Mouse (Mus musculus): Measurements from ENCODE around the gene Prss30.
A peak's percentile ranks its signal among the peaks of the same experiment; 100 is the strongest.
"Not testable (repeated sequence)": the region's sequence is repeated elsewhere in the genome, so short reads cannot be mapped to it uniquely, and the experiment has no call there.

The Prss30 gene

GRCm38 (mm10) chr17:23984989-23985388, 4.6 kb upstream of the Prss30 start:
- no peak for DNase-seq (ENCODE audit: low spot score)

DNA sequence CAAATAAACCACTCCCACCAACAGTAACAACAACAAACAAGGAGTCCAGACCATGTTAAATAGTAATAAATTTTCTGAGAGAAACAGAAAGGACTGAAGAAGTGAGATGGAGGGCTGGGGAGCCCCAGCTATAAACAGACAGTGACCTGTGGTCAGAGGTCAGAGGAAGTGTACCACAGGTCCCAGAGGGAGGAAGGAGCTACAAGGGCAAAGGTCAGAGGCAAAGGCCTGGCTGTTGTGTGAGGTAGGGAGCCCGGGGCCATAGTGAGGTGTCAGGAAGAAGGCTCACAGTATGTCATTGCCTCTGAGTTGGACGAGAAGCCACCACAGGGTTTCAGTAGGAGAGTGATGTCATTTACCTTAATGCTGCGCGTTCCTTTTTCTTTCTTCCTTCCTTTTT, 2.5 kb upstream of the Prss30 start:
- peak; percentile 31 for DNase-seq (ENCODE audit: low spot score)

DNA sequence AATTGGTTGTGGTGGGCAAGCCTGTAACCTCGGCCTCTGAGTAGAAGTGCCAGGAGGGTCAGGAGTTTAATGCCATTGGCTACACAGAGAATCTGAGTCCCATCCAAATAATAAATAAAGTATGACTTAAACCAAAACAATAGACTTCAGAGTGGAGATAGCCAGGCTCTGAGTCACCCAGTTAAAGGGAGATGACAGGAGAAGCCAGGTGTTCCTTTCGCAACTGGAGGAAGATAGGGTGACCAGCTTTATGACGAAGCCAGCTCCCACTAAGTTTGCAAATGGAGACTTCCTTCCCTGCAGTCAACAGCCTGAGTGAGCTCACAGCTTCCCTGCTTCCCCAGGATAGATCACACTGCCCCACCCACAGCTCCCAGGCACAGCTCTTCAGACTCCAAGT, 895 bp downstream of the Prss30 start:
- no peak for DNase-seq (ENCODE audit: low spot score)

GRCm38 (mm10) chr17:23976665-23977064, 3.7 kb downstream of the Prss30 start:
- DNase-seq (ENCODE audit: low spot score) = no peak

- DNase-seq (ENCODE audit: low spot score) = no peak
Observed at GRCm38 (mm10) chr17:23971315-23971714, 9.1 kb downstream of the Prss30 start.

DNA sequence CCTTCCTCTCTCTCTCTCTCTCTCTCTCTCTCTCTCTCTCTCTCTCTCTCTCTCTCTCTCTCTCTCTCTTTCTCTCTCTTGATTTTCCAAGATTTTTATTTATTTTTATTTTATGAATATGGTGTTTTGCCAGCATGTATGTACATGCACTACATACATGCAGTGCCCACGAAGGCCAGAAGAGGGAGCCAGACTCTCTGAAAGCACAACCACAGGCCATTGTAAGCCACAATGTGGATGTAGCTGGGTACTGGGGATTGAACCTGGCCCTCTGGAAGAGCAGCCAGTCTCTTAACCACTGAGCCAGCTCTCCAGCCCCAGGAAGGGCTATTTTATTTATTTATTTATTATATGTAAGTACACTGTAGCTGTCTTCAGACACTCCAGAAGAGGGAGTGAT, 11.1 kb downstream of the Prss30 start:
- DNase-seq (ENCODE audit: low spot score) = peak; percentile 79

DNA sequence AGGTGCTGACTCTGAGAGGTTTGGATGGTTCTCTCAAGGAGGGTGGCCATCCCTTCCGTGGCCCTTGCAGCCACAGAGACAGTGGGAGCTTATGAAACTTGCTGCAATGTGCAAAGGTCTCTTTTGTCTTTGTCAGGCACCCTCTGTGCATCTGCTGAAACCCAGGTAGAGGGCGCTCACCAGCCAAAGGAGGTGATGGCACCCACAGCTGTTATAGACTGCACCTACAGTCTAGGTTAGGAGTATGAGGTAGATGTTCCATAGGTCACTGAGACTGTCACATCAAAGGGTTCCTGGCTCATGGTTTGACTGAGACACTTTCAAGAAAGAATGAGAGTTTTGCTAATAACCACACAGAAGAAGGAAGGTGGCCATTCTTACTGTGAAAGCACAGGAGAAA, 11.6 kb downstream of the Prss30 start:
- DNase-seq (ENCODE audit: low spot score) = no peak

DNA sequence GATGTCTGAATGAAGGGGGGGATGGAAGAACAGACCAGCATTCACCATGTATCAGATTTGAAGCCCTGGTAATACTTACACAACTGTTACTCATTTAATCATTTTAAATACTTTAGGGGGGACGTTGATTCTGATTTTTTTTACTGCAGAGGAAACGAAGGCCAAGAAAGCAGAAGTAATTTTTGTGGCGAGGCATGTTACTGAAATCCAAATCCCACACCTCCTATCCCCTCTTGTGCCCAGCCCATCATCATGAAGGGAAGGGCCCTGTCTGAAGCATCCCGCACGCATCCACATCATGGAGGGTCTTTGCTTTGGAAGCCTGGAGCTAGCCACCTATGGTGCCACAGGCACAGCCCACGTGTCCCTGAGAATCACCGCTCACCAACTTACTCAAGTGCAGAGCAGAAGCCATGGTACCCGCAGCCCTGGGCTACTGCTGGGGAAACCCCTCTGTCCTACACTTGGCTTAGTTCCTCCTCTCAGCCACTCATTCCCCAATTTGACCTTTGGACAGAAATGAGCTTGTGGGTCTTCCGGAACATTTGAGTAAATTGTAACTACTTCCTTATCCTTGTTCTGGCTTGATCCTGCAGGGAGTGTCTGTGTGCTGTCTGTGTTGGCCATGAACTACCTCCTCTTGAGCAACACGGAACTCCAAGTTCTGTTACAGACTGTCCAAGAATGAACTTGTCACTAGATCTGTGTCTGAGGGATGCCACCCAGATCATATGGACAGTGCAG, 13.5 kb downstream of the Prss30 start:
- DNase-seq (ENCODE audit: low spot score) = no peak

DNA sequence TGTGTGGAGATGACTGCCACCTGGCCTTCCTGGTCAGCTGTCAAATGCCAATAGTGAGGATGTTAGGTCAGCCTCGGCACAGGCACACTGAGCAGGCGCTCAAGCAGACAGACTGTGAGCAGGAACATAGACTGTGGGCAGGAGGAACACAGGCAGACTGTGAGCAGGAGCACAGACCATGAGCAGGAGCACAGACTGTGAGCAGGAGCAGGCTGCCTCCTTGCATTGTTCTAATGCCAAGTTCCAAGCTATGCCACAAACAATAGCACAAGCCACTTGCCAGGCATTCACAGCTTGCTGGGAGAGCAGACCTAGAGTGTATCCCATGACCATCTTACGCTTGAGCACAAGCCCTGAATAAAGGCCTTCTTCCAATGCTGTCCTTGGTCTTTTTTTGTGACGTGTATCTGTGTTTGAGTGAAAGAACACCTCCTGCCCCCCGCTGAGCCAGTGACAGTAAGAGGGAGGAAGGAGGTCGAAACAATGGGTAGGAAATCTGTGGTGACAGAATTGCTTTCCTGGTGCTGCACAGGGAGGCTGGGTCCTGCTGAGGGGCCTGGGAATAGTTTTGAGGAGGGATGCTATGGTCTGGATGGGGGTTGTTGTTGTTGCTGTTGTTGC, 14.5 kb downstream of the Prss30 start:
- no peak for DNase-seq (ENCODE audit: low spot score)

GRCm38 (mm10) chr17:23961573-23962122, 18.7 kb downstream of the Prss30 start:
- no peak for DNase-seq (ENCODE audit: low spot score)

DNA sequence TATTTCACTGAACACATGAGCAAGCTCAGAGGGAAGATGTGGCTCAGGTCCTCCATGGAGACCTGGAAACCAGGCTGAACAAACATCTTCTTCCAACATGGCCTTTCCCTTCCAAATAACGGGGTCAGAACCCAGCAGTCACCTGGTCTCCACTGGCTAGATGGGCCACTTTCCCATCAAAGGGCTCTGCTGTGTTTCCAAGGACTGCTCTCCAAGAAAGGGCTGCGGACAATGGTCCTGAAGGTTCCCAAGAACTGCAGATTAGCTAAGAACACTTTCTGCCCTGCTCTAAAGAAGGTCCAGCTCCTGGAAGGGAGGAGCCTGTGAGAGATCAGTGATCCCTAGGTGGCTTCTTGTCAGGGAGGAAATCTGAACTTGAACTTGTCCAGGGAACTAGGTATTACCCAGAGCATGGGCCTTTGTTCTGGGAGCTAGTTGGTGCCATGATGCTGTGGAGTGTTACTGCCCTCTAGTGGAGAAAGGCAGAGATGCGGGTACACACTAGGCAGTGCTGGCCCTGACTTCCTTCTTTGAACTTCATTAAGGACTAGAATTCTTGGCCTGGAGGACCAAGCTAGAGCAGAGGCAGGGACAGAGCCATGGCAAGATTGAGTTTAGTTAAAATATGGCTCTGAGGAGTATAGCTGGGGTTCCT, 20.2 kb downstream of the Prss30 start:
- DNase-seq (ENCODE audit: low spot score) = peak; percentile 93

DNA sequence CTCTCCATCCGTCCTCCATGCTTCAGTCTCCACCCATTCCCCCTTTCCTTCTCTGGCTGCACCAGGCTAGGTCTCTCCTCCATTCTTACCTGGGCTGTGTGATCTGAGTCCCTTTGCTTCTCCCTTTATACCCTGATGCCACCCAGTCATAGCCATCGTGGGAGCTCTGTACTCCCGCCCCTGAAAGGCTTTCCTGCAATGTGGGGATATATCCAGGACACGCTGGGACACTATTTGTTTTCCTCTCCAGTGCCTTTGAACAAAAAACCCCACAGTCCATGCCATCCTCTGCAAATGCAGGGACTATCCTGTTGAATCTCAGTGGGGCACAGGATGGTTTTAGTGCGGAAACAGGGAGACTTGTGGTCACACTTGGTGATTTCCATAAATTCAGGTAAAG, 25.2 kb downstream of the Prss30 start, which contains the start of gene Sbpl:
TSS of gene Sbpl (minus strand) at position 101 of the 400 bp plus-strand sequence.
- no peak for DNase-seq (ENCODE audit: low spot score)

- not testable (repeated sequence) for DNase-seq (ENCODE audit: low spot score)
Observed at GRCm38 (mm10) chr17:23950828-23951227, 29.5 kb downstream of the Prss30 start.

DNA sequence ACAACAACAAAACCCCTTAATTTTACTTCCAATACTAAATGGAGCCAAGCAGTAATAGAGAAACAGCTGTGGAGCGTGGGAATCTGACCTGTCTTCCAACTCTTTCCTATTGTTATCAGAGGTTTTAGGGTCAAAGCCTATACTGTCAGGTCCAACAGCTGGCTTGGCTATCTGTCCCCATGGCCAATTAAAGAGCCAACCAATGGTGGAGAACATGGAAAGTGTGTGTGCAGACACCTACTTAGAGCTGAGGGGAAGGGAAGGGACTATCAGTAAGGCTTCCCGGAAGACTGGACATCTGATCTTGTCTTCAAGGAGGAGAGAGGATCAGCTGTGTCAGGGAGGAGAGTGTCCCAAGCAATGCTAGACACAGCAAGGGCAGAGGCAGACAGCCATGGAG, 31.3 kb downstream of the Prss30 start:
- no peak for DNase-seq (ENCODE audit: low spot score)

GRCm38 (mm10) chr17:23947486-23947885, 32.9 kb downstream of the Prss30 start:
- not testable (repeated sequence) for DNase-seq (ENCODE audit: low spot score)

GRCm38 (mm10) chr17:23941372-23941771, 39.0 kb downstream of the Prss30 start, which contains the start of gene Sbp:
Gene Sbp (plus strand): TSS chr17:23941672.
- no peak for DNase-seq (ENCODE audit: low spot score)

GRCm38 (mm10) chr17:23931157-23931556, 49.2 kb downstream of the Prss30 start:
- no peak for DNase-seq (ENCODE audit: low spot score)

- peak; percentile 82 for DNase-seq (ENCODE audit: low spot score)
Observed at GRCm38 (mm10) chr17:23925090-23925493, 55.3 kb downstream of the Prss30 start.

DNA sequence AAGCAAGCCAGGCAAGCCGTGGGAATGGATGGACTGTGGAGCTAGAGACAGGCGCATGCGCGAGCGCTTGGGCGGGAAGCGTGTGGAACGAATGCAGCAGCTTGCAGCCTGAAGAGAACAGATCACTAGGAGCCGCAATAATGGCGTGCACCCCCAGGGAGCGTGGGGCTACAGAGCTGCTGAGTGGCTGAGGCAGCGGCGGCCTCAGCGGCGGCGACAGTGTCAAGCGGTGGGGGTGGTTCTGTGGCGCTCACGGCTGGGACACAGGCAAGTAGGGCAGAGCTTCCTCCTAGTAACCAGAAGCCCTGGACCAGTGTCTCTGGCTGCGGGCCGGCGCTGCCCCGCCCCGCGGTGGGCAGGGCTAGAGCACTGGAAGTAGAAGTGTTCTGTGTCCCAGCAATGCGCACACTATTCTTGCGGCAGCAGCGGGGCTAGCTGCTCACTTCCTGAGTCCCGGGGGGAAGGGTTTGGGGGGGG, 55.8 kb downstream of the Prss30 start:
- DNase-seq (ENCODE audit: low spot score) = peak; percentile 95
